Mouse (Mus musculus): ENCODE results near the gene Ocln. TPM values are rescaled to one million over a fixed set of nuclear protein-coding genes. Genes with fewer than 3 reads are reported as not detected.

Ocln gene
- polyA plus RNA-seq, 1 experiment: 21.3 TPM

DNA sequence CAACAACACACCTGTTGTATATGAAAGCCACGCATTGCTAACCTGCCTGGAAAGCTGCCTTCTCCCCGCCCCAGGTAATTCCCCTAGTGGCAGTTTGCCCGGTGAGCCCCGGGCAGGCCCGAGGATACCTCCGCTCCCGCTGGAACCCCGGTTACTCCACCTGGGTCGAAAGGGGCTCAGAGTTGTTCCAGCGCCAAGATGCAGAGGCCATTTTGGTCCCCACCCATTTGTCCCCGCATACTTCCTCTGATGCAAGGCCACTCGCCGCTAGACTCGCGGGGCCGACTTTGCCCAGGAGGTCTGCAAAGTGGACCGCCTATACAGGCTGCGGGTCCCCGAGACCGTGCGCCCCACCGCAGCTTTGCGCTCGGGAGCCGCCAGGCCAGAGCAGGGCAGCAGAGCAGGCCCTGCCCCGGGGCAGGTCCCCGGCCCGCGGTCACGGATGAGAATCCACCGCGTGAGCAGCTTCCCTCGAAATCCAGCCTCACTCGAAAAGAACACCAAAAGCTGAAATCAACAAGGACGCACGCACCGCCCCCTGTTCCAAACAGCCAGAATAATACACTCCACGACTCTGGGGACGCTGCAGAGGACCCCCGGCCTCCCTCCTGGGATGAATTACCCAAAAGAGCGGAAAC, 1.0 kb downstream of the Ocln start:
- Histone ChIP-seq H3K4me1 (ENCODE audit: control insufficient read depth, insufficient read depth, low read length) (peaks cover 5% of the 10 kb centered on the region; the same call in 1 of the 2 replicates), H3K4me3 (replicated peaks; ENCODE audit: extremely low read depth, low read depth, low read length) (peak overlapping the region; percentile 65)
- no peak; the same call in 1 of the 2 replicates for TF ChIP-seq POLR2A (IDR thresholded peaks at IDR 0.05; ENCODE audit: borderline replicate concordance, extremely low read depth, low read depth, low read length)
- no peak for TF ChIP-seq CTCF (IDR thresholded peaks at IDR 0.05; ENCODE audit: insufficient read depth, low read length)
- peak; percentile 67 for DNase-seq
- WGBS: 1% methylated on average over 41 of the region's 41 CpGs

GRCm38 (mm10) chr13:100547269-100547668, 5.2 kb downstream of the Ocln start:
- no peak for DNase-seq
- no peak overlapping the region for H3K4me3 ChIP-seq (replicated peaks; ENCODE audit: extremely low read depth, low read depth, low read length)
- TF ChIP-seq POLR2A (IDR thresholded peaks at IDR 0.05; ENCODE audit: borderline replicate concordance, extremely low read depth, low read depth, low read length) (no peak), CTCF (IDR thresholded peaks at IDR 0.05; ENCODE audit: insufficient read depth, low read length) (no peak)
- 71% methylated on average over 5 of the region's 5 CpGs for WGBS
- peaks cover 5% of the 10 kb centered on the region; the same call in 1 of the 2 replicates for H3K4me1 ChIP-seq (ENCODE audit: control insufficient read depth, insufficient read depth, low read length)

DNA sequence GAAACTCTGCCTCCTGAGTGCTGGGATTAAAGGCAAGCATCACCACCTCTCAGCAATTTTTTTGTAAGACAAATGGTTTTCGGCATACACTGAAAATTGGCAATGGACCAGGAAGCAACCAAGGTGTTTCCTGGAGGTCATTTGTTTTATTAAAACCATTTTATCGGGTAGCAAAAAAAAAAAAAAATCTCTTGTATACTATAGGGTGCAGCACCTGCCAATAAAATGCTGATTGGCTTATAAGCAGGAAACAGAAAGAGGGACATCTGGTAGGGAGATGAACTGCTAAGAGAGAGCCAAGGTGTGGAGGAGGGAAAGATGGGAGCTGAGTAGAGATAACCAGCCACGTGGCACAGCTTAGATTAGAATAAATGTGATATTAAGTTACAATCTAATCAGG, 7.0 kb downstream of the Ocln start:
- Histone ChIP-seq H3K4me3 (replicated peaks; ENCODE audit: extremely low read depth, low read depth, low read length) (no peak overlapping the region), H3K4me1 (ENCODE audit: control insufficient read depth, insufficient read depth, low read length) (peaks cover 3% of the 10 kb centered on the region; the same call in 1 of the 2 replicates)
- no peak for TF ChIP-seq CTCF (IDR thresholded peaks at IDR 0.05; ENCODE audit: insufficient read depth, low read length)
- no peak for TF ChIP-seq POLR2A (IDR thresholded peaks at IDR 0.05; ENCODE audit: borderline replicate concordance, extremely low read depth, low read depth, low read length)
- WGBS: 33% methylated on average over 3 of the region's 3 CpGs
- no peak for DNase-seq

DNA sequence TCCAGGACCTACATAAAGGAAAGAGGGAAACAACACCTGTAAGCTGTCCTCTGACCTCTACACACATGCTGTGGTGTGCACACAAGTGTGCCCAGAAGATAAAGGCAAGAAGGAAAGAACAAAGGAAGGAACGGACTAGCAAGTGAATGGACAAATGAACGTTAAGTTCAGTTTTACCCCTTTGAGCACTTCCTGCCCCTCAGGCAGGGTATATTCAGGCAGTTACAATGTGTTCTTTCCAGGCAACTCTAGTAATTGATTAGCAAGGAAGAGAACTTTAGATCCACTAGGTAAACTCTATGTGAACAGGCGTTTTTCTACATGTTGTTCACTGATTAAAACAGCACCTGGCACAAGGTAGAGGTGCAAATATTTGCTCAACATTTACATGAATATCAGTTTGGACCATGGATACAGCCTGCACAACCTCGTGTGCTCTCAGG, 8.3 kb downstream of the Ocln start:
- Histone ChIP-seq H3K4me3 (replicated peaks; ENCODE audit: extremely low read depth, low read depth, low read length) (no peak overlapping the region), H3K4me1 (ENCODE audit: control insufficient read depth, insufficient read depth, low read length) (peaks cover 3% of the 10 kb centered on the region; the same call in 1 of the 2 replicates)
- no peak for DNase-seq
- WGBS: 55% methylated on average over 4 of the region's 4 CpGs
- TF ChIP-seq POLR2A (IDR thresholded peaks at IDR 0.05; ENCODE audit: borderline replicate concordance, extremely low read depth, low read depth, low read length) (no peak), CTCF (IDR thresholded peaks at IDR 0.05; ENCODE audit: insufficient read depth, low read length) (no peak)

- TF ChIP-seq POLR2A (IDR thresholded peaks at IDR 0.05; ENCODE audit: borderline replicate concordance, extremely low read depth, low read depth, low read length) (no peak), CTCF (IDR thresholded peaks at IDR 0.05; ENCODE audit: insufficient read depth, low read length) (no peak)
- 50% methylated on average over 10 of the region's 10 CpGs for WGBS
- no peak overlapping the region for H3K4me3 ChIP-seq (replicated peaks; ENCODE audit: extremely low read depth, low read depth, low read length)
- no peak for DNase-seq
- peaks cover 3% of the 10 kb centered on the region; the same call in 1 of the 2 replicates for H3K4me1 ChIP-seq (ENCODE audit: control insufficient read depth, insufficient read depth, low read length)
Measured at GRCm38 (mm10) chr13:100543011-100543767, 9.3 kb downstream of the Ocln start.

DNA sequence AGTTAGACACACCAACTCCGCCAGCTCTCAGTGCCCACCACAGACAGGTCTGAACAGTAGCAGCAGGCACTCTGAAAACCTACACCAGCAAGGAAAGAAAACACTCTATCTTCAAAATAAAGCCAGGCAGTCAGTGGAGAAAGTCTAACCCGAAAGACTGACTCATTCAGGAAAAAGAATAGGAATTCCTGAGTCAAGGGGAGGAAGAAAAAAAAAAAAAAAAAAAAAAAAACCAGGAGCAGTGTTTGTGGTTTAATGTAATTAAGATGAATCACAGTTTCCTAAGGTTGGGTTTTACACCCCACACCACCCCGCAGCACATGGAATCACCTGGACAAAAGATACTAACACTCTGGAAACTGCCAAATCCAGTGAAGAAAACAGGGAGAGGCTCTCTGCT, 16.4 kb downstream of the Ocln start:
- WGBS: 71% methylated on average over 3 of the region's 3 CpGs
- no peak for DNase-seq
- Histone ChIP-seq H3K4me1 (ENCODE audit: control insufficient read depth, insufficient read depth, low read length) (peaks cover 9% of the 10 kb centered on the region), H3K4me3 (replicated peaks; ENCODE audit: extremely low read depth, low read depth, low read length) (no peak overlapping the region)
- no peak for TF ChIP-seq POLR2A (IDR thresholded peaks at IDR 0.05; ENCODE audit: borderline replicate concordance, extremely low read depth, low read depth, low read length)
- no peak for TF ChIP-seq CTCF (IDR thresholded peaks at IDR 0.05; ENCODE audit: insufficient read depth, low read length)

- Histone ChIP-seq H3K4me1 (ENCODE audit: control insufficient read depth, insufficient read depth, low read length) (peaks cover 9% of the 10 kb centered on the region), H3K4me3 (replicated peaks; ENCODE audit: extremely low read depth, low read depth, low read length) (no peak overlapping the region)
- TF ChIP-seq CTCF (IDR thresholded peaks at IDR 0.05; ENCODE audit: insufficient read depth, low read length) (no peak), POLR2A (IDR thresholded peaks at IDR 0.05; ENCODE audit: borderline replicate concordance, extremely low read depth, low read depth, low read length) (no peak)
- DNase-seq: peak; percentile 33
- 23% methylated on average over 6 of the region's 6 CpGs for WGBS
Measured at GRCm38 (mm10) chr13:100532788-100533365, 19.6 kb downstream of the Ocln start.

GRCm38 (mm10) chr13:100526649-100527038, 25.9 kb downstream of the Ocln start:
- no peak for TF ChIP-seq POLR2A (IDR thresholded peaks at IDR 0.05; ENCODE audit: borderline replicate concordance, extremely low read depth, low read depth, low read length)
- TF ChIP-seq CTCF (IDR thresholded peaks at IDR 0.05; ENCODE audit: insufficient read depth, low read length): no peak
- Histone ChIP-seq H3K4me1 (ENCODE audit: control insufficient read depth, insufficient read depth, low read length) (peaks cover 6% of the 10 kb centered on the region), H3K4me3 (replicated peaks; ENCODE audit: extremely low read depth, low read depth, low read length) (no peak overlapping the region)
- DNase-seq: no peak
- 62% methylated on average over 6 of the region's 6 CpGs for WGBS

DNA sequence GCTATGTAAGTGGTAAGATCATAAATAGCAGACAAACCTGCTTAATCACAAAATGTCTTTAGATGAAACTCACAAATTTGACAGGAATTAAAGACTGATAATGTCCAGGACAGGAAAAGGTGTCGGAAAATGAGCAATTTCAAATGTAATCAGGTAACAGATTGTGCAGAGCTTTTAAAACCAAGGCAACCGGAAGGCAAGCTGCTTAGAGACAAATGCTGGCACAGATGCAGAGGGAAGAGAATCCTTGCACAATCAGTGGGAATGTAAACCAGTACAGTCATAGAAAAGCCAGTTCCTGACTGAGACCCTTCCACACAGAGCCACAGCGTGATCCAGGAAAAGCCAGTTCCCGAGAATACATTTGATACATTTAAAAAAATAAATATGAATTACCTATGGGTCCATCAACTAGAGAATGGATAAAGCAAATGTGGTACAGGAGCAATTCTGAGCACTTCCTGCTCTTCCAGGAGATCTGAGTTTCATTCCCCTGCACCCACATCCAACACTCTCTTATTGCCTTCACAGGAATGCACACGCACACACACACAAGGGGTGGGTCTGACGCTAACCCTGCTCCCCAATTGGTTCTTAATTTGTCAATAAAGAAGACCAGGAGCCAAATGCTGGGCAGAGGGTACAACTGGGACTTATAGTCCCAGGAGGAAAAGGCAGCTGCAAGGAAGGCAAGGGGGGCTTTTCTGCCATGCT, 26.4 kb downstream of the Ocln start:
- no peak for DNase-seq
- 36% methylated on average over 6 of the region's 6 CpGs for WGBS
- H3K4me3 ChIP-seq (replicated peaks; ENCODE audit: extremely low read depth, low read depth, low read length): no peak overlapping the region
- TF ChIP-seq CTCF (IDR thresholded peaks at IDR 0.05; ENCODE audit: insufficient read depth, low read length): no peak
- peaks cover 6% of the 10 kb centered on the region for H3K4me1 ChIP-seq (ENCODE audit: control insufficient read depth, insufficient read depth, low read length)

Measured in lung, adult 2 months (tissue).